Mouse (Mus musculus) C2C12 (cell line): ENCODE data around the gene Cnn2.

ENCODE experiments used
- CTCF ChIP-seq: IDR thresholded peaks from one replicate; pipeline ENCODE4 v1.5.1; 2011; ENCODE audit not compliant: control insufficient read depth, insufficient read depth, insufficient read length
- FOSL1 ChIP-seq: IDR thresholded peaks from one replicate; pipeline ENCODE4 v1.8.0; 2011; ENCODE audit warnings: mild to moderate bottlenecking, low read length; ENCODE audit not compliant: poor library complexity, insufficient read depth, severe bottlenecking
- MAX ChIP-seq: IDR thresholded peaks from one replicate; pipeline ENCODE4 v1.6.1; 2011; ENCODE audit warnings: mild to moderate bottlenecking, control low read depth
- MYOD1 ChIP-seq: IDR thresholded peaks from one replicate; pipeline ENCODE4 v1.6.1; 2011; ENCODE audit warnings: low read depth; ENCODE audit not compliant: control insufficient read depth, insufficient read length
- MYOG ChIP-seq: IDR thresholded peaks from one replicate; pipeline ENCODE4 v1.6.1; 2011; ENCODE audit not compliant: control insufficient read depth, insufficient read length; ENCODE audit errors: extremely low read depth

GRCm38 (mm10) chr10:80030191-80030590, 41.8 kb downstream of the Cnn2 start:
- TF ChIP-seq MYOG, result no peak
- no peak for TF ChIP-seq CTCF
- TF ChIP-seq MYOD1, result no peak
- no peak for TF ChIP-seq MAX
- TF ChIP-seq FOSL1, result no peak
